Mouse (Mus musculus) olfactory bulb, adult 2 months (tissue): ENCODE measurements at regions not wholly inside any gene's neighbourhood (a gene's known extent, or its start where the extent isn't known, plus 50 kb on each side); places are given as distances from the start of the nearest gene placed in this dataset.

ENCODE experiments used
- H3K27ac ChIP-seq: fragments of 200-500 bp; 2 replicates; pipeline ENCODE4 v1.5.1; 2012; ENCODE audit warnings: low read depth, low read length; ENCODE audit not compliant: insufficient read depth
- H3K4me1 ChIP-seq: fragments of 200-500 bp; 2 replicates; pipeline ENCODE4 v1.6.1; 2012; ENCODE audit warnings: low read length; ENCODE audit not compliant: control insufficient read depth, insufficient read depth
- H3K4me3 ChIP-seq: fragments of 200-500 bp; 2 replicates; pipeline ENCODE4 v1.5.1; 2012; ENCODE audit warnings: mild to moderate bottlenecking, low read depth, low read length, moderate library complexity; ENCODE audit not compliant: insufficient read depth
- CTCF ChIP-seq: fragments of 200-500 bp; IDR thresholded peaks from 2 replicates; pipeline ENCODE4 v1.5.1; 2012; ENCODE audit warnings: low read depth, mild to moderate bottlenecking, low read length, moderate library complexity; ENCODE audit not compliant: insufficient read depth
- POLR2A ChIP-seq: fragments of 200-500 bp; IDR thresholded peaks from 2 replicates; pipeline ENCODE4 v1.6.1; 2012; ENCODE audit warnings: mild to moderate bottlenecking, low read depth, low read length, moderate library complexity; ENCODE audit not compliant: insufficient read depth
- WGBS: fragments of 180-500 bp; shearing (Covaris S2); methylation state at CpG from one replicate; pipeline ENCODE4 v1.1.7; 2018; 5-methylcytosine and 5-hydroxymethylcytosine counted together

DNA sequence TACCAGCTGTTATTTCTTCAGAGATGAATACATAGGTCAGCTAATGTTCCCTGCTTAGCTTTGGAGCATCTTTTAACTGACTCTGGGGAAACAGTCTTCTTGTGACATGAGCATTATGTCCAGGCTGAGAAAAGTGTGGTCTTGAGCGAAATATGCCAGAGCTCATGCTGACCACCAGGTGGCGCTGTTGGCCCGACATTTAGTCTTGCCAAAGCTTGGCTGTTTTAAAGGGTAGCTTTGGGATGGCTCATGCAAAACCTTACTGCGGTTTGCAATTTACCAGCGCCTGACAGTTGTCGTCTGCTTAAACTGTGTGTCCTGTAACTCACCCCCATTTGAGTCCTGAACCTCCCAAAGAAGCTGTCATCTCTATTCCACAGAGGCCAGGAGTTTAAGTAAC is 91.6 kb downstream of the Gm525 start:
- 4% methylated on average over 6 of the region's 6 CpGs for WGBS
- no peaks in the 10 kb centered on the region for H3K4me1 ChIP-seq
- no peak for TF ChIP-seq POLR2A
- peak; percentile 80 for TF ChIP-seq CTCF
- no peak overlapping the region for H3K4me3 ChIP-seq
- no peak overlapping the region for H3K27ac ChIP-seq

DNA sequence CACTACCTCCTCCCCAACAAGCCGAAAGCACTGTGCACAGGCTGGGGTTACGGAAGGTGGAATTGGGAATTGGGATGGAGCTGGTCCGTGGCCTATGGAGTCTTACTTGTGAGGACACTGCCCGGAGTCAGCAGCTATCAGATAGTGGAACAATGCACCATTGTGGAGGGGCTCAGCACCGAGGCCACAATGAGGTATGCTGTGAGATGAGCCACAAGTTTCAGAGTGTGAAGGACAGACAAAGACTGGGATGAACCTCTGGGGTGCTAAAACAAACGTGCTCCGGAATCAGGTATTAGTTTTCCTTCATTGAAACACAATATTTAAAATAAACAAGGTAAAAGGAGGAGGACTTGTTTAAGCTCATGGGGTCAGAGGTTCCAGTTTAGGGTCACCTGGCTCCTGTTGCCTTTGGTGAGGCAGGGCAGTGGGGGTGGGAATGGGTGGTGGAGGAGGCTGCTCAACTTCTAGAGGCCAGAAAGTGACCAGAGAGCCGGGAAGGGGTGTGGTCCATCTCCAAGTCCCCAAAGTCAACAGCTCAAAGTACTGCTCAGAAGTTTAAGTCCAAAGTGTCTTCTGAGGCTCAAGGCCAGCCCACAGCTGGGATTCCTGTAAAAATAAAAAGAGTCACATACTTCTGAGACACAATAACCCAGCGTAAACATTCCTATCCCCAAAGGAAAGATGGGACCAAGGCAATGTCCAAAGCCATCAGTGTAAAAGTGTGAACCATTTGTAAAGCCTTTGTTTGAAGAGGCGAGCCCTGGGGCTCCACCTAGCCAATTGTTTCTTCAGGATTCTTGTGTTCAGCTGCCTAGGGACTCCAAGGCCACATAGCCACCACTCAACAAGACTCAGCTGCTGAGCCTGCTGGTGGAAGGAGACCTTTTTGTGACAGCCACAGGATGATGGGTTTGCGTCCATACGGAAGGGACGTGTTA is 80.1 kb downstream of the Gm525 start:
- Histone ChIP-seq H3K4me3 (no peak overlapping the region), H3K27ac (no peak overlapping the region), H3K4me1 (no peaks in the 10 kb centered on the region)
- TF ChIP-seq CTCF: no peak
- TF ChIP-seq POLR2A: no peak
- WGBS: 87% methylated on average over 13 of the region's 13 CpGs

DNA sequence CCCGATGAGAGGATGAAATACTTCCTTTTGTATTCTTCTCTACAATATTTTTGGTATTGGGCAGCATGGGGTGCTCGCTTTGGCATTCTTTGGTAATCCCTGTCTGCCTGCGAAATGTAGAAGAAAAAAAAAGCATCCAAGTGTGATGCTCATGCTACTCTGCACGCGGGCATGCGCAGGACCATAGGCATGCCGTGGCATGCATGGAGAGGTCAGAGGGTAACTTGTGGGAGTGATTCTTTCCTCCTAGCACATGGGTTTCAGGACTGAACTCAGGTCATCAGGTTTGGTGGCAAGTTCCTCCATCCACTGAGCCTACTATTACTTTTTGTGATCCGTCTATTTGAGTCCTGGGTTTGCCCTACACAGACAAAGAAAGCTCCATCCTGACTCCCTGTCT is 74.3 kb downstream of the Gm525 start:
- TF ChIP-seq CTCF: no peak
- WGBS: 93% methylated on average over 8 of the region's 8 CpGs
- Histone ChIP-seq H3K4me1 (peaks cover 4% of the 10 kb centered on the region; the same call in 1 of the 2 replicates), H3K27ac (no peak overlapping the region), H3K4me3 (no peak overlapping the region)

GRCm38 (mm10) chr11:89145281-89145945 is 71.8 kb downstream of the Gm525 start:
- 67% methylated on average over 19 of the region's 19 CpGs for WGBS
- H3K27ac ChIP-seq: no peak overlapping the region
- no peak overlapping the region for H3K4me3 ChIP-seq
- peaks cover 4% of the 10 kb centered on the region; the same call in 1 of the 2 replicates for H3K4me1 ChIP-seq
- TF ChIP-seq POLR2A: no peak
- no peak for TF ChIP-seq CTCF

DNA sequence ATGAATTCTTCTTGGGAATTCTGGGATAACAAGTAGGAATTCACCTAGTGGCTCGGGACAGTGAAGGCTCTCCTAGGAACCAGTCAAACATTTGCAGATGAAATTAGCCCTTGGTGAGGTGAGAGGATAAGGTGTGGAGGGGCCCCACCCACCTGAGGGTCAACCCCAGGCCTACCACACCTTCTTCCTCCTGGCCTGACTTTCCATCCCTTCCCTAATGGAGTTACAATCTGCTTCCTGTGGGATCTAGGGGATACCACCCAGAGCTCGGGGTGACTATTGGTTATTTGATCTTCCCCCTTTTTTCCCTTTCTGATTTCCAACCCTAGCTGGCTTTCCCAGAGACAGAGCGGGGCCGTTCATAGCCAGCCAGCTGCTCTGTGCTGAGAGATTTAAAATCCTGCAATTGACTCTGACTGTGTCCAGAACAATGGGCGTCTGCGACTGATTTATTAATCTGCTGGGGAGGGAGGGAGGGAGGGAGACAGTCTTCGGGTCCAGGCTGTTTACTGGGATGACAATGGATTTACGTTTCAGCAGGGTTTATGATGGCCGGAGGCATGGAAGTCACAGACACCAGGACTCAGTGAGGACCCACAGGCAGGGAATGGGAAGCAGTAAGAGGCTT is 69.0 kb downstream of the Gm525 start:
- TF ChIP-seq POLR2A (no peak), CTCF (no peak)
- Histone ChIP-seq H3K4me3 (no peak overlapping the region), H3K4me1 (peaks cover 4% of the 10 kb centered on the region; the same call in 1 of the 2 replicates), H3K27ac (no peak overlapping the region)
- WGBS: 65% methylated on average over 9 of the region's 9 CpGs
